Mouse (Mus musculus) liver, adult 2 months (tissue): ENCODE data around the gene Rufy3.

Experiments
- CTCF ChIP-seq: fragments of 200-500 bp; IDR thresholded peaks from 2 replicates; pipeline ENCODE4 v1.5.1; 2011; ENCODE audit warnings: low read depth, low read length, control low read depth
- POLR2A ChIP-seq: fragments of 200-500 bp; IDR thresholded peaks from 2 replicates; pipeline ENCODE4 v1.6.1; 2011; ENCODE audit warnings: low read length, control low read depth; ENCODE audit not compliant: insufficient read depth; ENCODE audit errors: extremely low read depth

GRCm38 (mm10) chr5:88565148-88566033 is 551 bp downstream of the Rufy3 start:
- TF ChIP-seq POLR2A = no peak
- TF ChIP-seq CTCF = 0 out of 2 replicates have a peak, but pooled peaks have one; percentile 6
